Mouse (Mus musculus): Measurements from ENCODE around the gene Zswim1.

GRCm38 (mm10) chr2:164805332-164805718 lies 17.2 kb upstream of the Zswim1 start:
- TF ChIP-seq POLR2A (IDR thresholded peaks at IDR 0.05; ENCODE audit: borderline replicate concordance, extremely low read depth, insufficient read depth, insufficient read length, poor library complexity, severe bottlenecking) (no peak), CTCF (IDR thresholded peaks at IDR 0.05; ENCODE audit: borderline replicate concordance, extremely low read depth, insufficient read depth, insufficient read length) (no peak)
